Mouse (Mus musculus) ES-Bruce4 (cell line): ENCODE data around the gene Slc19a2. TPM values are rescaled to one million over a fixed set of nuclear protein-coding genes. Genes with fewer than 3 reads are reported as not detected.
A peak's percentile ranks its signal among the peaks of the same experiment; 100 is the strongest.

Experiments
- H3K27ac ChIP-seq: 2 replicates; pipeline ENCODE4 v1.5.1; 2012; ENCODE audit warnings: low read length, inconsistent platforms; ENCODE audit not compliant: insufficient read depth
- H3K27me3 ChIP-seq: 2 replicates; pipeline ENCODE4 v1.6.1; 2012; ENCODE audit warnings: mild to moderate bottlenecking, low read length, inconsistent platforms; ENCODE audit not compliant: control insufficient read depth, poor library complexity, insufficient read depth, severe bottlenecking
- H3K36me3 ChIP-seq: 2 replicates; pipeline ENCODE4 v1.6.1; 2012; ENCODE audit warnings: inconsistent platforms, mild to moderate bottlenecking, low read length, moderate library complexity; ENCODE audit not compliant: control insufficient read depth, poor library complexity, insufficient read depth, severe bottlenecking
- H3K4me1 ChIP-seq: one replicate; pipeline ENCODE4 v1.8.1; 2011; ENCODE audit warnings: low read length; ENCODE audit not compliant: control insufficient read depth, insufficient read depth
- H3K4me3 ChIP-seq: 2 replicates; pipeline ENCODE4 v1.5.1; 2011; ENCODE audit warnings: low read depth, mild to moderate bottlenecking, low read length
- H3K9ac ChIP-seq: 2 replicates; pipeline ENCODE4 v1.6.1; 2012; ENCODE audit warnings: low read depth, mild to moderate bottlenecking, inconsistent platforms; ENCODE audit not compliant: poor library complexity, severe bottlenecking
- H3K9me3 ChIP-seq: replicated peaks from 2 replicates; pipeline ENCODE4 v1.6.1; 2012; ENCODE audit warnings: mild to moderate bottlenecking, low read length, inconsistent platforms; ENCODE audit not compliant: control insufficient read depth, poor library complexity, insufficient read depth, severe bottlenecking
- CTCF ChIP-seq: IDR thresholded peaks from one replicate; pipeline ENCODE4 v1.8.1; 2011; ENCODE audit warnings: low read depth, low read length
- EP300 ChIP-seq: IDR thresholded peaks from 2 replicates; pipeline ENCODE4 v1.6.1; 2011; ENCODE audit warnings: low read depth, low read length; ENCODE audit not compliant: insufficient read depth
- POLR2A ChIP-seq: IDR thresholded peaks from one replicate; pipeline ENCODE4 v1.8.1; 2011; ENCODE audit warnings: low read length; ENCODE audit not compliant: insufficient read depth
- polyA plus RNA-seq: library from polyadenylated mRNA; stranded (reverse); fragments of >200 nt; gene quantifications from 2 replicates; pipeline ENCODE4 v1.2.4, GENCODE M21; 2011; ENCODE audit warnings: low read depth; ENCODE audit not compliant: missing spikeins, insufficient read depth, insufficient read length

The Slc19a2 gene
- polyA plus RNA-seq = 59.3 and 64.9 TPM in 2 replicates

DNA sequence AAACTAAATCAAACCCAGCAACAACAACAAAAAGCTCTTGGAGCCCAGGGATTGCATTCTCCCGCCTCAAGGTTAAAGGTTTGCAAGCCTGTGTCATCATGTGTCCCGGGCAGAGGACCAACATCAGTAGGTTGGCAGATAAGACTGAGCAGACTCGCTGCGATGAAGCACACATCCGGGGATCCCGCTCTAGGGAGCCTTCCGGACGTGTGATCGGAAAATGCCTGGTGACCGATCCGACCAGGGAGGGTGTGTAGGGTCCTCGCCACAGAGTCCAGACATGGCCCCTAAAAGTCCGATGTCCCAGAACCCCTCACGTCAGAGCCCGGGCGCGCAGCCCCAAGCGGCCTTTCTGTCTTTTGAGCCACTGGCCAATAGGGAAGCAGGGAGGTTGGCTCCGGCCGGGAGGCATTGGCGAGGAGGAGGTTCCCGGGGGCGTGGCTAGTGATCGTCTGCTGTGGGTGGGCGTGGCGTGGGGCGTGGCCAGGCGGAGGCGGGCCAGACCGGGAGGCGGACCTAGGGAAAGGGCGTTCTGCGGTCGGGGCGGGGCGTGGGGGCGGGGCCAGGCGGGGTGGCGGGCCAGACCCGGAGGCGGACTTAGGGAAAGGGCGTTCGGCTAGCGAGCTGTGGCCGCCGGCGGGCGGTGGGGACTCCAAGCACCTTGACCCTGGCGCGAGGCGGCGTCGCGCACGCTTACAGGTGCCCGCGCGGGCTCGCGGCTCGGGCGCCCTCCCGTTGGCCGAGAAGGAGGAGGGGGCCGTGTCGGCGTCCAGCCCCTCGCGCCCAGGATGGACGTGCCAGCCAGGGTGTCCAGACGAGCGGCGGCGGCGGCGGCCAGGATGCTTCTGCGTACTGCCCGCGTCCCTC, at the start of gene Slc19a2:
Slc19a2 (plus strand) TSS at position 582 of the 867 bp plus-strand sequence.
- TF ChIP-seq POLR2A (peak; percentile 83), CTCF (no peak), EP300 (no peak)
- Histone ChIP-seq H3K27me3 (no peaks in the 10 kb centered on the region), H3K36me3 (peaks cover under 1% of the 10 kb centered on the region; the same call in 1 of the 2 replicates), H3K9me3 (no peaks in the 10 kb centered on the region), H3K4me1 (no peaks in the 10 kb centered on the region), H3K9ac (peak within 1 kb of the TSS; percentile 83), H3K4me3 (peak within 1 kb of the TSS; percentile 98), H3K27ac (no peak within 1 kb of the TSS)

DNA sequence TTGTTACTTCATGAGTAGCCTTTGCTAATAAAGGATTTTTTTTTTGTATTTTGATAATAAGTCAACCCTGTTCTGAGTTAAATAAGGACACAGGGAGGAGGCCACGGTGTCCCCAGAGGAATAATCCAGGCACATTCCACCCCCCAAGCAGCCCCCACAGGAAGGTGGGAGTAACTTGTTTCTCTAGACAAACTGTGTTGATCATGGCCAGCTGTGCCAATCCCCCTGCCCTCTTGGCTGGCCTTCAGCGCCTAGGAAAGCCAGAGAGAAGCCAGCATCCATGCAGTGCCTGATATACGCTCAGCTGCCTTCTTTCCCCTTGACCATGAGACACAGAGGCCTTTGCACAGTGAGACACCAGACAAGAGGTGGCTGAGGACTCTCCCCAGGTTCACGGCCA, 49.3 kb upstream of the Slc19a2 start:
- Histone ChIP-seq H3K27me3 (no peaks in the 10 kb centered on the region; the same call in 1 of the 2 replicates), H3K36me3 (no peaks in the 10 kb centered on the region), H3K9me3 (peaks cover 3% of the 10 kb centered on the region; the same call in 1 of the 2 replicates), H3K27ac (no peak overlapping the region), H3K4me3 (no peak overlapping the region), H3K4me1 (no peaks in the 10 kb centered on the region), H3K9ac (no peak overlapping the region)
- TF ChIP-seq EP300 (no peak), POLR2A (no peak)

DNA sequence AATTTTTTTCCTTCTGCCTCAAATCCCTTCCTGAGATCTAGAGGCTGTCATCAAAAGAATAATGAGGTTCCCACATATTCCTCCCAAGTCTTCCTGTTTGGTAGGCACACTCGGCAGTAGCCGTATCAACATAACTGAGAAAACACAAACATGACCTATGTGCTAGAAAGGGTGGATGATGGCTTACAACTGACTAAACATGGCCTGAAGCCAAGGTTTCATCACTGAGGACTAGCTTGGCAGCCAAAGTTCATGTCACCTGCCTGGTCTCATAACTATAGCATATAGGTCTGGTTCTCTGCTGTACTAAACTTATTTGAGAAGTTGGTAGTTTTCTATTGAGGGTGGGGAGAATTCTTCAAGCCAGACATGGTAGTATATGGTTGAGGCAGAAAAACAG, 40.4 kb upstream of the Slc19a2 start:
- no peaks in the 10 kb centered on the region for H3K36me3 ChIP-seq
- TF ChIP-seq EP300 = no peak
- TF ChIP-seq POLR2A = no peak
- TF ChIP-seq CTCF = no peak
- H3K9ac ChIP-seq = no peak overlapping the region
- no peaks in the 10 kb centered on the region for H3K27me3 ChIP-seq
- no peak overlapping the region for H3K27ac ChIP-seq
- H3K9me3 ChIP-seq = no peaks in the 10 kb centered on the region
- no peak overlapping the region for H3K4me3 ChIP-seq
- no peaks in the 10 kb centered on the region for H3K4me1 ChIP-seq

DNA sequence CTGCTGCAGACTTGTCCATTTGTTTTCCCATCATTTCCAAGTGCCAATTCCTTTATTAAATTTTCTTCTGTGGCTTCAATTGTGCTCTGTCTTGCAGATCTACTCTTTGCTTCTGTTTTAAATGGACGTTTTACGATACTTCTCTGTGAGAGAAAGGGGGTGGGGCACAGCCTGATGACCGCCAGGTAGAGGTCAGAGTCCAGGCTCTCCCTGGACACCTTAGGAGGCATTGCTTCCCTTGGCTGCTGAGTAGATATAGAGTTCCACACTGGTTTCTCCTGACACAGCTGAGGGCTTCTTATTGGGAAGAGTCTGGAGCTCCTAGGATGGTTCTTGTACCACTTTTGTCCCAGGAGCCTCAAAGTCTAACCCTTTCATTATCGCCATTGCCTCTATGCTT, 37.9 kb upstream of the Slc19a2 start:
- Histone ChIP-seq H3K4me1 (no peaks in the 10 kb centered on the region), H3K4me3 (no peak overlapping the region), H3K27ac (no peak overlapping the region), H3K27me3 (no peaks in the 10 kb centered on the region), H3K9ac (no peak overlapping the region), H3K36me3 (no peaks in the 10 kb centered on the region), H3K9me3 (no peaks in the 10 kb centered on the region)
- TF ChIP-seq EP300 (no peak), POLR2A (no peak), CTCF (no peak)

DNA sequence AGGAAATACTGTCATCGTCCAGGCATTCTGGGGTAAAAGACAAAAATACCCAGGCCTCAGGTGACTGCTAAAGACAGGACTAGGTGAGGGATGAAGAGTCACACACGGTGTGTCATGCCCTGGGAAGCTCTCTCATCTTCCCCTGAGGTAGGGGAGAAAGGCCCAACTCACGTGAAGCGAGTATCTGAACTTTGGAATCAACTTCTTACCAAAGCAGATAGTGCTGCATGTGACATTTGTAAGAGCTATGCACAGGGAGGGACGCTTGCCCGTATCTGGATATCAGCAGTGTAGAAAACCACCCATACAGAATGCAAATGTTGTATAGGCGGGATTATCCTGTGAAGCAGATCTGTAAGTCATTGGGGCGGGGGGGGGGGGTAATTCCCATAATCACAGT, 36.2 kb upstream of the Slc19a2 start:
- H3K36me3 ChIP-seq = no peaks in the 10 kb centered on the region
- no peak overlapping the region for H3K4me3 ChIP-seq
- TF ChIP-seq CTCF = no peak
- TF ChIP-seq EP300 = no peak
- no peak for TF ChIP-seq POLR2A
- no peaks in the 10 kb centered on the region for H3K9me3 ChIP-seq
- no peak overlapping the region for H3K27ac ChIP-seq
- H3K4me1 ChIP-seq = no peaks in the 10 kb centered on the region
- no peak overlapping the region for H3K9ac ChIP-seq
- H3K27me3 ChIP-seq = no peaks in the 10 kb centered on the region

DNA sequence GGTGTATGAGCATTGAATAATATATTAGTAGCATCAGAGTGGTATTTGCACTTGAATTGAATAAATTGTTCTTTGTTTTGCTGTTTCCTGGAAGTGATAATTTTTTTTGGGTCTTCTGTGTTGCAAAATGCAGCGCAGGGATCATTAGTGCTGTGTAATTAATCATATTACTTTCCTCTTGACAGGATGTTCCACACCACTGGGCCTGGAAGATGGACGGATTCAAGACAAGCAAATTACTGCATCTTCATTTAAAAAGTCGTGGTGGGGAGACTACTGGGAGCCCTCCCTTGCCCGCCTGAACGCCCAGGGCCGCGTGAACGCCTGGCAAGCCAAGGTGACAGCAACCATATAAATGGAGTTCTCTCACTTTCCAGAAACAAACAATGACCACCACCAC, 34.7 kb upstream of the Slc19a2 start:
- Histone ChIP-seq H3K36me3 (no peaks in the 10 kb centered on the region), H3K9me3 (no peaks in the 10 kb centered on the region), H3K4me3 (no peak overlapping the region), H3K9ac (no peak overlapping the region), H3K4me1 (no peaks in the 10 kb centered on the region), H3K27ac (no peak overlapping the region), H3K27me3 (no peaks in the 10 kb centered on the region)
- TF ChIP-seq POLR2A (no peak), EP300 (no peak), CTCF (no peak)
